Mouse (Mus musculus) C2C12 (cell line): ENCODE measurements around the gene Tut7. TPM values are rescaled to one million over a fixed set of nuclear protein-coding genes. Genes with fewer than 3 reads are reported as not detected.
"Not testable (repeated sequence)": the region's sequence is repeated elsewhere in the genome, so short reads cannot be mapped to it uniquely, and the experiment has no call there.

Source experiments
- H3K27me3 ChIP-seq: one replicate; pipeline ENCODE4 v1.6.1; 2011; ENCODE audit not compliant: control insufficient read depth, insufficient read depth, insufficient read length
- H3K36me3 ChIP-seq: one replicate; pipeline ENCODE4 v1.6.1; 2011; ENCODE audit not compliant: control insufficient read depth, insufficient read depth
- H3K4me3 ChIP-seq: one replicate; pipeline ENCODE4 v1.5.1; 2011; ENCODE audit warnings: mild to moderate bottlenecking, control low read depth; ENCODE audit not compliant: poor library complexity, insufficient read depth, severe bottlenecking
- H3K79me2 ChIP-seq: one replicate; pipeline ENCODE4 v1.6.1; 2011; ENCODE audit not compliant: control insufficient read depth, insufficient read depth
- H3K79me3 ChIP-seq: one replicate; pipeline ENCODE4 v1.6.1; 2011; ENCODE audit warnings: low read depth, control low read depth
- H3ac ChIP-seq: one replicate; pipeline ENCODE3; 2011; ENCODE audit warnings: low read depth; ENCODE audit not compliant: control insufficient read depth, insufficient read length
- CEBPB ChIP-seq: IDR thresholded peaks from one replicate; pipeline ENCODE4 v1.6.1; 2011; ENCODE audit warnings: low read depth, mild to moderate bottlenecking, control low read depth, moderate library complexity
- CTCF ChIP-seq: IDR thresholded peaks from one replicate; pipeline ENCODE4 v1.5.1; 2011; ENCODE audit not compliant: control insufficient read depth, insufficient read depth, insufficient read length
- FOSL1 ChIP-seq: IDR thresholded peaks from one replicate; pipeline ENCODE4 v1.8.0; 2011; ENCODE audit warnings: mild to moderate bottlenecking, low read length; ENCODE audit not compliant: poor library complexity, insufficient read depth, severe bottlenecking
- MAX ChIP-seq: IDR thresholded peaks from one replicate; pipeline ENCODE4 v1.6.1; 2011; ENCODE audit warnings: mild to moderate bottlenecking, control low read depth
- MYOD1 ChIP-seq: IDR thresholded peaks from one replicate; pipeline ENCODE4 v1.6.1; 2011; ENCODE audit warnings: low read depth; ENCODE audit not compliant: control insufficient read depth, insufficient read length
- MYOG ChIP-seq: IDR thresholded peaks from one replicate; pipeline ENCODE4 v1.6.1; 2011; ENCODE audit not compliant: control insufficient read depth, insufficient read length; ENCODE audit errors: extremely low read depth
- USF1 ChIP-seq: IDR thresholded peaks from one replicate; pipeline ENCODE4 v1.6.1; 2011; ENCODE audit warnings: low read depth, mild to moderate bottlenecking, control low read depth, moderate library complexity
- polyA plus RNA-seq: library from polyadenylated mRNA; unstranded; fragments of >200 nt; fragmentation: generic; extraction: Trizol; gene quantifications from one replicate; pipeline ENCODE4 v1.2.1, GENCODE M21; 2012; ENCODE audit warnings: missing spikeins

Gene Tut7
- polyA plus RNA-seq, 1 experiment, result 13.7 TPM

DNA sequence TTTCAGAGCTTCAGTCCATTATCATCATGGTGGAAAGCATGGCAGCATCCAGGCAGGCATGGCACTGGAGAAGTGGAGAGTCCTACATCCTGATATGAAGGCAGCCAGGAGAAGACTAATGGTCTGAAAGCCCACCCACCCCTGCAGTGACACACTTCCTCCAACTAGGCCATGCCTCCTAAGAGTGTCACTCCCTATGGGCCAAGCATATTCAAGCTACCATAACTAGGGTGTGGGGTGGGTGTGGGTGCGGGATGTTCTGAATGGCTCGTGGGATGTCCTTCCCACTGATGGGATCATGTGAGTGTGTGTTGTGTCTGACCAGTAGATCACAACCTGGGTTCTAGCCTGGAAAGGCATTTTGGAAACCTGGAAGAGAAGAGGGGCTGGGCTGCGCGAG lies 89.0 kb downstream of the Tut7 start:
- no peak overlapping the region for H3K4me3 ChIP-seq
- no peaks in the 10 kb centered on the region for H3K79me2 ChIP-seq
- H3K79me3 ChIP-seq, result no peaks in the 10 kb centered on the region
- TF ChIP-seq USF1, result no peak
- no peak for TF ChIP-seq MYOD1
- no peak for TF ChIP-seq MAX
- TF ChIP-seq CTCF, result no peak
- TF ChIP-seq CEBPB, result no peak
- TF ChIP-seq FOSL1, result no peak
- no peak for TF ChIP-seq MYOG
- peaks cover 15% of the 10 kb centered on the region for H3K27me3 ChIP-seq
- no peak overlapping the region for H3ac ChIP-seq
- H3K36me3 ChIP-seq, result no peaks in the 10 kb centered on the region

DNA sequence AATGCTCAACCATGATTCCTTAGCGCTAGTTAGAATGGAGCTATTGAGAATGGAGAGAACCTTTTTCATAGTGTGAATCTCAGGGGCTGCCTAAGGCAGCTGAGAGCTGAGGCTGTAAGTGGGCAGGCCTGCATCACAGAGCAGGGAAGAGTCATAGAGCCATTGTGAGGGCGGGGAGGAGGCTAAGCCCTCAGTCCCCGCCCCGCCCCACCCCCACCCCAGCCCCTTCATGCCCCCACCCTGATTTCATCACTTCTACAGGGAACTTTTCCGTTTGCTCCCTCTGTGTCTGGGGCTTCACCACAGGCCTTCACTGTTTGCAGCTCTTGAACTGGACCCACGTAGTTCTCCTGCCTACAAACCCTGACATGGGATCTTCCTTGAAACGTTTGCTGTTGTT lies 91.3 kb downstream of the Tut7 start, which contains the start of gene Spata31d1d:
Spata31d1d (minus strand) TSS at position 101 of the 400 bp plus-strand sequence.
- Histone ChIP-seq H3K79me3 (no peaks in the 10 kb centered on the region), H3ac (no peak within 1 kb of the TSS), H3K27me3 (peaks cover 22% of the 10 kb centered on the region), H3K36me3 (no peaks in the 10 kb centered on the region), H3K4me3 (no peak within 1 kb of the TSS), H3K79me2 (no peaks in the 10 kb centered on the region)
- TF ChIP-seq CEBPB (no peak), MYOD1 (no peak), MAX (no peak), MYOG (no peak), FOSL1 (no peak), CTCF (no peak), USF1 (no peak)

DNA sequence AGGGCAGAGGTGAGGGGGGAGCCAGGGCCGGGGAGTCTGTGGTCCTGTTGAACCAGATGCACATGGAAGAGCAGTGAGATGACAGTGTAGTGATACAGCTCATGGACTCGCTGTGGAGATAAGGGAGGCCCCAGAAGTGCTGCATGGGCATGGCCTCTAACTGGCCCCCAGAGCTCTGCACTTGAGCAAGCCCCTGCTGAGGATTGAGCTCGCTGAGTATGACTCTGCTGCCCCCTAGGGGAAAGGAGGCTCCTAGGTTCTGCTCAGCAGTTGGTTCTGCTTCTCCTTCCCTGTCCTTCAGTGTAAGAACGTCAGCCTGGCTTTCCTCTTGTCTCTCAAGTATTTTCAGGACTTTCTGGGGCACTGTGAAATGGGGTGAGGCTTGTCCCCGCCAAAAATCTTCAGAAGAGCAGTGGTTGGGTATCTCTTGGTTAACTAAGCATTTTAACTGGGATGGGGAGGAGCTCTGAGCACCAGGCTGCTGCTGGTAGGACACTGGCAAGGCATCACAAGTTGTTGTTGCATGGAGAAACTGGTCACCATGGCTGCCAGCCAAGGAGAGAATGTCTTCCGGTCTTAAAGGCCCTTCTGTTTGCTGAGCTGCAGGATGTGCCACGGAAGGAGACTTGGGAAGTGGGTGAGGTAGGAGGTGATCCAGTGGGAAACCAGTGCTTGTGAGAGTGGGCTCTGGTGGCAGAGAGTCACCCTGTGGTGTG lies 94.4 kb downstream of the Tut7 start:
- no peak overlapping the region for H3ac ChIP-seq
- peaks cover 52% of the 10 kb centered on the region for H3K27me3 ChIP-seq
- TF ChIP-seq MYOD1, result no peak
- TF ChIP-seq CTCF, result peak; percentile 85
- H3K36me3 ChIP-seq, result no peaks in the 10 kb centered on the region
- H3K79me3 ChIP-seq, result no peaks in the 10 kb centered on the region
- no peaks in the 10 kb centered on the region for H3K79me2 ChIP-seq
- H3K4me3 ChIP-seq, result no peak overlapping the region

DNA sequence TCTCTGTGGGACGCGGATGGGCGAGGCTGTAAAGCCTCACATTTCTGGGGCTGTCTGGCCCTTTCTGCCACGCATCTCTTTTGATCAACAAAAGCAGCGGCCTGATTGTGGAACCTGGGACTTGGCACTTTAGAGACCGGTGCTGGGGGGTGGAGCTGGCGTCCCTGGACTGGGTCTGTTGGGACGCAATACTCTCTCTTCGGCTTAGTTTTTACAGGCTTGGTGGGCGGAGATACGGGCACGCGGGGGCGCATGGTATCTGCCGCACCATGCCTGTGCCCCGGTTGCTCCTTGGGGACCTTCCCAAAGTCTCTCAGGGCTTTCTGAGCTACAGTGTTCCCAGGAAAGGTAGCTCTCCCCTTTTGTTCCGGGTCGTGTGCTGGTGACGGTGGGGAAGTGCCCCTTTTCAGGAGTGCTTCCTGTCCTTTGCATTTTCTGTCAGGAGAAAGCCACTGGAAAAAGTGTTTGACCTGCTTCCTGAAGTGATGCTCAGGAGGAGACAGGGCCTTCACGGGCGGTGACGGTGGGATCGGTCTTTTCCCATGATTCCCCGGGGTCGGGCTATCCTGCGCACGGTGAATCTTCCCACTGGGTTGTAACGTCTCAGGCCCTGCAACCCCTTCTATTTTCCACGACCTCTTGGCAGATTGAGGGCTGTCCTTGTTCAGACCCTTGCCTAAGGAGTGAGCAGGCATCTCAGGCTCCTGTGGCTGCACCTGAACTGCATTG lies 96.6 kb downstream of the Tut7 start:
- no peaks in the 10 kb centered on the region for H3K79me2 ChIP-seq
- H3ac ChIP-seq, result no peak overlapping the region
- H3K36me3 ChIP-seq, result no peaks in the 10 kb centered on the region
- TF ChIP-seq CEBPB, result no peak
- no peak overlapping the region for H3K4me3 ChIP-seq
- peaks cover 60% of the 10 kb centered on the region for H3K27me3 ChIP-seq
- no peaks in the 10 kb centered on the region for H3K79me3 ChIP-seq

DNA sequence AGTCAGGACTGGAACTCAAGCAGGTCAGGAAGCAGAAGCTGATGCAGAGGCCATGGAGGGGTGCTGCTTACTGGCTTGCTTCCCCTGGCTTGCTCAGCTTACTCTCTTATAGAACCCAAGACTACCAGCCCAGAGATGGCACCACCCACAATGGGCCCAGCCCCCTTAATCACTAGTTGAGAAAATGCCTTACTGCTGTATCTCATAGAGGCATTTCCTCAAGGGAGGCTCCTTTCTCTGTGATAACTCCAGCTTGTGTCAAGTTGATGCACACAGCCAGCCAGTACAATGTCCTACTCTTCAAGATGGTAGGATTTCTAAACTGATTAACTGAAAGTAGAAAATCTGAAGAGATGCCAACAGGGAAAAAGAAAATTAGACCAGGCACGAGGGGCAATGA lies 100.9 kb downstream of the Tut7 start:
- H3ac ChIP-seq, H3K36me3 ChIP-seq, H3K79me2 ChIP-seq, H3K4me3 ChIP-seq, H3K79me3 ChIP-seq: not testable (repeated sequence)
- peaks cover 49% of the 10 kb centered on the region for H3K27me3 ChIP-seq

Other genes with a start within 250 kb of the Tut7 start
- 7.5 TPM for gene Agtpbp1, start 237.9 kb downstream of the Tut7 start, polyA plus RNA-seq
- 35.1 TPM for gene Naa35, start 237.9 kb downstream of the Tut7 start, polyA plus RNA-seq
- gene Golm1, start 147.3 kb downstream of the Tut7 start, polyA plus RNA-seq, result 5.6 TPM
- gene 4921517D22Rik, start 129.0 kb downstream of the Tut7 start, polyA plus RNA-seq, result not detected
- gene Spata31d1a, start 112.8 kb downstream of the Tut7 start, polyA plus RNA-seq, result not detected
- not detected for gene Spata31d1b, start 110.9 kb downstream of the Tut7 start, polyA plus RNA-seq
- gene Spata31d1d, start 91.4 kb downstream of the Tut7 start, polyA plus RNA-seq, result not detected
- 0.01 TPM for gene 1700014D04Rik, start 76.4 kb downstream of the Tut7 start, polyA plus RNA-seq
- 43.2 TPM for gene Isca1, start 53.3 kb downstream of the Tut7 start, polyA plus RNA-seq
- not detected for gene Gm49354, start 40.9 kb downstream of the Tut7 start, polyA plus RNA-seq